Mouse (Mus musculus): ENCODE measurements around the gene Slc25a13. TPM values are rescaled to one million over a fixed set of nuclear protein-coding genes. Genes with fewer than 3 reads are reported as not detected.

Slc25a13 gene
- total RNA-seq, 1 experiment from 2014 or later: 22.9 TPM

DNA sequence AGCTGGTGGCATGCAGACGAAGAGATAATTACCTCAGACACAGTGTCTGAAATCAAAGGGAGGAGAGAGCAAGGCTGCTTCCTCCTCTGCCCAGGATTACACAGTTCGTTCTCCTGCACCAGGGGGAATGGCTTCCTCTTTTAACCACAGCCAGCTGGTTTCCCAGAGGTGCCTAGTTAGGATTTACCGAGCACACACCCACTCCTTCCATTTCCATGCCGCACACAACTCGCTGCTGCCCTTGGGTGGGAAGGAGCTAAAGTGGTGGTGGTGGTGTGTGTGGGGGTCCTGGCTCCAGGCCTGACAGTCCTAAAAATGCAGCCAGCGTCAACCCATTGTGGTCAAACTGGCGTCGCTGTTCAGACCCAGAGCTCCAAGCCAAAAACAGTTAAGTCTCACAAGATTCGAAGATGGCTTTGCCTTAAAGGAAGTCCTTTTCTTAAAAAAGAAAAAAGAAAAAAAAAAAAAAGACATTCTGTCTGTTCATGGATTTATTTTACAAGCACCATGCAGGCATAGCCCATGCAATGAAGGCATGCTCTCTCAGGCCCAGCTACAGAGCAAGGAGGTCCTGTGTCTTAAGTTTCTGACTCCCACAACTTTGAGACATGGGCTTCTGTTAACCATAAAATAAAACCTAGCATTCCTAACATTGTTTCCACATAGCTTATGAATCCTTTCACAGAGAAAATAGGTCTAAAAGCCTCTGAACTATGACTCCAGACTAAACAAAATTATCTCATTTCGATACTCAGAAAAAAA is 104.0 kb downstream of the Slc25a13 start:
- no peak for DNase-seq

DNA sequence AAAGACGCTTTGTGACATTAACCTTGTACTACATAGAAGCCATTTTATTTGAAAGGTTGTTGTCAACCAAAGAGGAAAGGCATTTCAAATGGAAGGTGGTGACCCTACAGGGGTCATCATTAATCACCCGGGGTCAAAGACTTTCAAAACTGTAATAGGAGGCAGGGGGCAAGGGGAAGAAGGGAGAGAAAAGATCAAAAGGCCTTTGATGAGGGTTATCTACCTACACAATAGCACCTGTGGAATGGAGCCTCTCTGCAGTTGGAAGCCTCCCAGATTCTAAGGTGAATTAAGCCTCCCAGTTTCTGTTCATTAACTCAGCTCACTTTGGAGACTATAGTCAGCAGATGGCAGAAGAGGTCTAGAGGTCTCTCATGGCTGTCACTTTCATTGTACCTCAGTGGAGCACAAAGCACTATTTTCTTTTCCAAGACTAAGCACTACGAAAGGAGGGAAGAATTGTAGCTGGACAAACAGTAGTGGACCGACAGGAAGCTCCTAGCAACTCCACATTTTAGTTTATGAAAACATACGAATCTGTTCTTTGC is 109.5 kb downstream of the Slc25a13 start:
- DNase-seq: no peak

DNA sequence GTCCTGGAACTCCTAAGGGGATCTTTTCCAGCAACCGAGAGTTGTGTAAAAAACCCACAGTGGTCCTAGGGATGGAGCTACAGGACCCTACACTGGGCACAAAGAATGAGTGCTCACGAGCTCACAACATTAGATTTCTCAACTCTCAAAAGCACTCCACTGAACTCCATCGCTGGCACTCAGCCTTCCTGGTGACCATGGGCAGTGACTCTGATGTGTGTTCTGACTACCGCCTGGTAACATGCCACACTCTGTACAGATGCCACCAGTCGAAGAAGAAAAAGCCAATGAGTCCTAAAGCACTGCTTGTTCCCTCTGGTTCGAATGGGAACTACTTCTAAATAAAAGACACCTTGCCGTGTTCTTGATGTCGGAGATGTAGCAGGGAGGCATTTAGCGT is 111.4 kb downstream of the Slc25a13 start:
- peak; percentile 13 for DNase-seq

DNA sequence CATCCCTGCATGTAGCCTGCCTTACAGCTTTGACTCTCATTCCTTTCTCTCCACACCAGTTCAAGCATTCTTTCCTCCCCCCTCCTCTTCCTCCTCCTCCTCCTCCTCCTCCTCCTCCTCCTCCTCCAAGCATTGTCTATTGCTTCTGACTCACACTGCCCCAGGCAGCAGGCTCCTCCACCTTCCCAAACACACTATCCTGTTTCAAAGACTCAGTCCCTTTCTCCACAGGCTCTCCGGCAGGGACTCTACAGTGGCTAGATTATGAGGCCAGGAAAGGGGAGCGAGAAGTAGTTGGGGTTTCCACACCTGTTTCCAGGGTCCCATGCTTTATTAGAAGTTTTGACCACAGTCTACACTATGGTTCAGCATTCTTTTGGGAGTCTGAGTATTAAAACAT is 113.5 kb downstream of the Slc25a13 start:
- no peak for DNase-seq

DNA sequence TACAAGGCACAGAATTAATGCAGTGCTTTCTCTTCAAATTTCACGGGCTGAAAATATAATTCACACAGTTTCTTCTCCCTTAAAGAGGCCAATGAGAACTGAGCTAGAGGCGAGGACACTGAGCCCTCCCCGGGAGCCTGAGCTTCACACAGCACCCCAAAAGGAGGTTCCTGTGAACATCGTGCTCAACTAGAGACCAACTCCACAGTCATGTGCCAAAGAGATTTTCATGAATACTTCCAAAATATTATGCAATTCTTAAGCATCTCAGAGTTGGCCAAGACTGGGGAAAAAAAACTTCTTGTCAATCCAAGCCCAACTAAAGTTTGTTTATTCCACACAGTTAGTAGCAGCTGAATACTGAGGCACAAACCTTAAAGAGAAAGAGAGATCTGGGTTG is 115.4 kb downstream of the Slc25a13 start:
- no peak for DNase-seq

DNA sequence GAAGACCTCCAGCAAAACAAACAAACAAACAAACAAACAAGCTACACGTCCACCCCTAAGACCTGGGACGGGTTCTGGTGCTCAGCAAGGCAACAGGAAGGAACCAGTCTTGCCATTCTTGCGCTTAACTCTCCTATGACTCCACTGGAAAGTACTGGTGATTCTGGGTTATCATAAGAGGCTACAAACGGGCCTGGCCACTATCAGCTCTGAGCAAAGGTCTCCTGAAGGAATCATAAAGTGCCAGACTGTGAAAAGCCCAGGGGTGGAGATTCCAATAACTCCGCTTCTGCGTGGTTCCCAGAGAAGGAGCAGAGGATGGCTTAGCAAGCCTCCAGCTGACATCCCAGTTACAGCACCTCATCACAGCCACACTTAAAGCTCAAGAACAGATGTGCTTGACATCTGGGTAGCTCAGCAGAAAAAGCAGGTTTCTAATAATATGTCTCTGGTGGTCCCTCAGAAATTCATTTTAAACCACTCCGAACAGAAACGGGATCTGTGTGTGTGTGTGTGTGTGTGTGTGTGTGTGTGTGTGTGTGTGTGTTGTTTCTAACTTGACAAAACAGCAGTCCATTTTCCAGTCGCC is 116.0 kb downstream of the Slc25a13 start:
- DNase-seq: no peak

DNA sequence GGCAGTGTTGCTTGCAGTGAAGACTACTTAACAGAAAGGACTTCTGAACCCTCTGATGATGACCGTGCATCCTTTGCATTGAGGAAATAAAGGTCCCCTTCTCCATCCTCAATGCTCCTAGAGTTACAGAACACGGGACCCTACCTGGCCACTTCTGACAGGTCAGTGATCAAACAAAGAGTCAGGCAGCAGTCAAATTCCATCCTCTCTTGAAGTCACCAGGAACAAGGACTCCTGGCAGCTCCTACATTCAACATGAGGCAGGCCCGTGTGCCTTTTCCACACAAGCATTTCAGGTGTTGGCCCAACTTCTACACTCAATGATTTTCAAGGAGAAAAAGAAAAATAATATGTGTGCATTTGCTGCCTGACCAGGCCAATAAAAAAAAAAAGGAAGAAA is 123.0 kb downstream of the Slc25a13 start:
- DNase-seq: no peak

DNA sequence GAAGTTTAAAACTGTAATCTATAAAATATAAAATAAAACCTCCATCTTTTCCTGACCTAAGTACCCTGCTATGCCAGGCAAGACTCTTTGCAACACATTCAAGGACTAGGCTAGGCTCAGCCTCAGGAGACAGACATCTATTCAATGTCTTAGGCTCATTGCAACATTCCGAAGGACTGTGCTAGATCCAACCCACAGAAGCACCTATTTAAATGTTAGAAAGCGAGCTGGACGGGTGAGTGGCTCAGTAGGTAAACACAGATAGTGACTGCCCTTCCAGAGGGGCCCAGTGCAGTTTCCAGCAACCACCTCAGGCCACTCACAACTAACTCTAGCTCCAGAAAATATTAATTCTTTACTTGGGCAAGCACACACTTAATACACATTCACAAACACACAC is 123.5 kb downstream of the Slc25a13 start:
- no peak for DNase-seq

DNA sequence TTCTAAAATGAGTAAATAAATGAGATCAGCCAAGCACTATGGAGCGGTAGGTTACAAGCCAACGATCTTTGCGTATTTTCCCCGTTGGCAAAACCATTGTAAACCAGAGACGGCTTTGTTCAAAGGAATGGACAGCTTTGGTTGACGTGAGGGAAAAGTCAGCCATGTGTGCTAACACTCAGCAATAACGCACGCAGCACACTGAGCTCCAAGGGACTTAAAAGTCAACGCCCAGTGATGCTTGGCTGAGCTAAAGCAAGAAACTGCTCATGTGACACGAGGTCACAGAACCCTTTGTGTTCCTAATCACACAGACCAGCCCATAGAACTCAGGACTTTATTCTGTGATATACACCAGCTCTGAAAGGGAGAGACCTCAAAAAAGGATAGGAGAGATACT is 124.5 kb downstream of the Slc25a13 start:
- no peak for DNase-seq

DNA sequence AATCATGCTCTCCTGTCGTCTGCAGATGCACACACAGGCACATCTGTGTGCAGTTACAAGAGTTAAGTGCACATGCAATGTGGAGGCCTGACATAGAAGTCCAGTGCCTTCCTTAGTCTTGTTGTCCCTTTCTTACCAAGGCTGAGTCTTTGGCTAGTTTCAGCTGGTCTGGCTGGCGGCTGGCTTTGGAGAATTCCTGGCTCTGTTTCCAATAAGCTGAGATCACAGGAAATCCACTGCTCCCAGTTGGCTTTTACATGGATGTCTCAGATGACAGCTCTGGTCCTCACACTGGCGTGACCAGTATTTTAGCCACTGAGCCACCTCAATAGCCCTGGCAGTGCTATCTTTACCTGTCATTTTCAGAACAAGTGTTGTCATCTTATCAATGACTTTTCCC is 126.0 kb downstream of the Slc25a13 start:
- DNase-seq: no peak

DNA sequence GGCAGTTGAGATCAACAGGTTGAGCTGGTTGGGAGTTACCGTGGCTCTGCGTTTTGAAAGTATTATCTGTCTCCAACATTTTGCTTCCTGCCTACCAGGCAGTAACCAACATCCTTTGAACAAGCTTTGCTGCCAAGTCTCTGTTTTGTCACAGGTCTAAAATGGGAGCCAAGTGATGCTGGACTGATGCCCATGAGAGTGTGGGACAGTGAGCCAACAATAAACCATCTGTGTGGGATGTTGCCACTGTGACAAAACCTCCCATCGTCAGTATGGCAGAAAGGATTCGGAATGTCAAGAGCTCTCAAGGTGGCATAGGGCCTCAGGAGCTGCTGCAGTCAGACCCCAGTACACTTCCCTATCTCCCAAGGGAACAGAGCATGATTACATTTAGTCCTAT is 128.8 kb downstream of the Slc25a13 start:
- no peak for DNase-seq

DNA sequence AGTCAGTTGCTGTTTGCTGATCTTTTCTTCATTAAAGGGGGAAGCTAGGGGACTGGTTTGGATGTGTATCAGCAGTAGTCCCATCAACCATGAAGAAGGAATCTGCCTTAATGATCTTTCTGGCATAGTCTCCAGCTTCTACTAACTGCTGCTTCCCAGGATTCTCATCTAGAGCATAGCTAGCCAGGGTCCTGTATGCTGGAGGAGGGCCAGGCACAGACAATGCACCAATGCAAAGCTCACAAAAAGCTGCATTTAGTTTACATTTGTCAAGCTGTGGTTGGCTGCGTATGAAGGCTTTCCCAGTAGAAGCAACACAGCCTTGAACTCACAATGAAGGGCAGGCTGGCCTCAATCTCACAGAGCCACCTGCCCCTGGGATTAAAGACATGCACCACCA is 136.5 kb downstream of the Slc25a13 start:
- no peak for DNase-seq

DNA sequence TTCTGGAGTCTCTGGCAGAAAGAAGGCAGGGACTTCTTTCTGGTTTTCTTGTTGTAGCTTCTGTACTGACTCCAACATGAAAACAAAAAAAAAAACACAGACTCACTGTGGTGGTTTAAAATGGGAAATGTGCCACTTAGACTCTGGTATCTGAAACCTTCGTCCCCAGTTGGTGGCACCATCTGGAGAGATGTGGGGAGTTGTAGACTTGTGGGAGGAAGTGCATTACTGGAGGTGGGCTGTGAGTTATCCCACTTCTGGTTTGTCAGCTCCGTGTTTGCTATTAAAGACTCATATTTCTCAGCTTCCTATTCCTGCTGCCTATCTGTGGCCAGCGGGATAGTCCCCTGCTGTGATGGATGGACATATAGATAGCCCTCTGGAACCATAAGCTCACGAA is 139.7 kb downstream of the Slc25a13 start:
- DNase-seq: no peak

DNA sequence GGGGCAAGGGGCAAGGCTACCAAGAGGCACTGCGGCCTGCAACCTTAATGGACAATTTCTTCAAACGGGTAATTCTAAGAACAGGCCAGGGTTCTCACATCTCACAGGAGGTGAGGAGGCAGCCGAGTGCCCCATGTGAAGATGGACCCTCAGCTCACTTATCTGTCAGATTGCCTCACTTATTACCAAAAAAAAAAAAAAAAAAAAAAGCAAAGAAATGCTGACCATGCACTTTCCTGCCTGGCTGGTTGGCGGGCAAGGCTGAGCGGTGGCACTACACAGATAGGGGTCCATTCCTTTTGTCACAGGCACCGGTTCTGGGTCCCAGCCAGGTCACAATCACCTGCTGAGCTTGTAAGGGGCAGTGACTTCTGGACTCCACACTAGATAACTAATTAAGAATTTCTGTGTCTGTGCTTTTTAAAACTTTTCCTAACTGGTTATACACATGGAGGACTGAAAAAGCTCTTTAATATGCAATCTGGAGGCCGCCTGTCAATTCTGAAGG is 141.0 kb downstream of the Slc25a13 start:
- no peak for DNase-seq

DNA sequence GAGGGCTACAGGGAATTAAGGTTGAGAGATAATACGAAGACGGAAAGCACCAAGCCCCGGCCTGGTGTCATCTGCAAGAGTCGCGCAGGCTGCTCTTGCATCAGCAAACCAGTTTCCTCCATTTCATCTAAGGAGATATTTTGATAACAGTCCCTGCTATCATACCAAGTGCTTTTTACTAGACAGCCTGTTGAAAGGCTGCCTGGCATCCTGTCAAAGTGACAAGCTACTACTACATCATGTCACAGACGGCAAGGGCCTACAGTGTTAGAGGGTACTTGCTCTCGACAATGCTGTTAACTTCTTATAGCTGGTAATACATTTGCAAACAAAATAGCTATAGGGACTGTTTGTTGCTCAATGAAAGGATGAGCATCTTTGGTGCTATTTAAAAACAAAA is 145.9 kb downstream of the Slc25a13 start:
- no peak for DNase-seq

DNA sequence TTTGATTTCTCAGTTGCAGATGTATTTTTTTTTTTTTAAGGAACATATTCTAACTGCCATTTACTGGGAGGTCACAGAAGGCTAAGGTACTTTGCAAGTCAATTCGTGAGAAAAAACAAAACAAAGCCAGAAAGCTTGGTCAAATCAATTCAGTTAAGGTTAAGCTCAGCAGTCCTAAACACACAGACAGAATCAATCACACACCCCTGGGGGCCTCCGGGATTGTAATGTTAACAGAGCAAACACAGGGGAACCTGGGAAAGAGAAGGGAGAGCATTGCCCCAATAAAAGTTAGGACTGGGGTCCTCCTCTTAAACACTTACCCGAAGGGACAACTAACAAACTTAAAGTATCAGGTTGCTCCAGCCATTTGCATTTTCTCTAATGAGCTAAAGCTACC is 147.0 kb downstream of the Slc25a13 start:
- DNase-seq: no peak

DNA sequence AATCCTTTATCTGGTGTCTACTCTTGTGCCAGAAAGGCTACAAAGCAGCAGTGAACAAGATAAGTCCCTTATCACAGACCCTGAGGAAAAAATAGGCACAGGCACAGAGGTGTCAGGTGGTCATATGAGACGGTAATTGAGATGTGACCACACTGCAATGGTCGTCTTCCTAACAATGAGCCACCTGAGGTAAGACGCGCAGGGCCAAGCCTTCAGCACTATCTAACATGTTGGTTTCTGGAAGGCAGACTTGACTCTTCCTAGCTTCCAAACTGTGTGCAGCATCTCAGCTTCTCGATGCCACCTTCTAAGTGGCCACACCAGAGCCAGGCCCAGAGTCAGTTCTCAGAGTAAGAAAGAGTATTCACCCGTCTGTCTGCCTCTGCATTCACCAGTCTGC is 149.8 kb downstream of the Slc25a13 start:
- DNase-seq: no peak

DNA sequence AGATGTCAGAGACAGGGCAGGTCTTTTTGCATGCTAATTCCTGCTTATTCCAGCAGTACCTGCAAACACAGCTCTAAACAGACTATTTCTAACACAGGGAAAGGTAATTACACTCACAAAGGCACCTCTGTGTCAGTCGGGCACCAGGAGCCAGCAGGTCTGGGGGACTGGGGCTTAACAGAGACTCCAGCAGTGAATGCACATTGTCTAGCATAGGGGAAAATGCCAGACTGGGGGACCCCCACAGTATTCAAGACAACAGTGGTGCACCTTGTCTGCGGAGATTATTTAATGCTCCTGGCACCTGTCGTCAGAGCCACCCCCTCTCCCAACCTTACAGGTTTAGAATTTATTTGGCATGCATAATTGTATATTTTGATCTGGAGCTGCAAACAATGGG is 158.4 kb downstream of the Slc25a13 start:
- DNase-seq: no peak

DNA sequence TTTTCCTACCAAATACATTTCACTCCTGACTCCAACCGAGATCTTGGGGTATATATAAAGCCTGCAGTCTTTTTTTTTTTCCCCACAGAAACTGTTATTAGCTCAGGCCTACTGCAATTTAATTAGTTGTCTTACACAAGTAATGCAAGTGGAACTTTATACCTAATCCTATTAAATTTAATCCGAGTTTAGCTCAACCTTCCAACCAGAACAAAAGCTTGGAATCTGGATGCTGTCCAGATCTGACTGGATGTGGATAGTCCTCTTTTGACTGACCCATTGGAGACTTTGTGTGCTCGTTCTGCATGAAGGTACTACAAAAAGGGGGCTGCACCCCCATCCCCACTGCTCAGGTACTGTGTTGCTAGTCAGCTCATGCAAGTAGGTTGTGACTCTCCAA is 163.0 kb downstream of the Slc25a13 start:
- no peak for DNase-seq

DNA sequence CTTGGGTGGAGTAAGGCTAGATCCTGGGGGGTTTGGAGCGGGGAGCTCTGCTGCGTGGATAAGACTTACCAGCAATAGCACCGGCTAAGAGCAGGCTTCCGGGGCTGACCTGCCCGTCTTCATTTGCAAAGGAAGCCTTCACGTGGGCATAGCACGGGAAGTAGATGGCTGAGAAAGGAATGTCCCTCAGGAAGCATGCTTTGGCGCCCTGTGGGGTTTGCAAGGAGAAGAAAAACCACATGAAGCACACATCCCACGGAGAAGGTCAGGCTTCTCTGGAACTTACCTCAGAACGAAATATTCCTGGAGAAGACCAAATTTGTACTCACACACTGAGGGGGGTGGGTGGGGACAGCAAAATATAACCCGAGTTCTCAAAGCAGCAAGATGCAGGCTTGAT is 164.3 kb downstream of the Slc25a13 start:
- DNase-seq: no peak

DNA sequence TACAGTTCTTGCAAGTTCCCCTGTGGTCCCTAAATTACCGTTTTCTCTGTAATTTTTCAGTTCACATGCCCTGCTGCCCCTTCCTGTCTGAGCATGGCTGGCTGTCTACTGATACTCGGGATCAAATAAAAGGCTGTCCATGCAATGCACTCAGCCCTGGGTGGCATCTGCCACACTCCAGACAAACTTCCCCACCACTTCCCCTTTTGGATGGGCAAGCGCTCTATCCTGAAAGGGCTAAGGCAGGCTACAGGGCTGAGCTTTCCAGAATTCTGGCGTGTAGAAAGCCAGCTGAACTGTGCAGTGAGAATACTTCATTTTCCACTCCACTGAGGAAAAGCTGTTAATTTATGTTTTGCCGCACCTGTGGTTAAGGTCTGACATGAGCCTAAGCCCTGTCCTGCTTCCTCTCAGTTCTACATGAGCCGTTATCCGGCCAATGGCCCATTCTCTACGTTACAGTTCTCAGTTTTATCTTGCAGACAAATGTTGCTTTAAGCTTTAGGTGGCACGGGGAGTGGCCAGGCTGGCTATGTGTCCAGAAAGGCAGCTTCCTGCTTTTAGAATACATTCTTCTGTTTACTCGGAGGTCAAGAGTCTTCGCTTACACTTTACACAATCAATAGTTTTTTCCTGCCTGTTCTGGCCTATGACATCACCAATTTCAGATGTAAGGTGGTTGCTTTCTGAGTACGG is 170.1 kb downstream of the Slc25a13 start:
- DNase-seq: no peak

DNA sequence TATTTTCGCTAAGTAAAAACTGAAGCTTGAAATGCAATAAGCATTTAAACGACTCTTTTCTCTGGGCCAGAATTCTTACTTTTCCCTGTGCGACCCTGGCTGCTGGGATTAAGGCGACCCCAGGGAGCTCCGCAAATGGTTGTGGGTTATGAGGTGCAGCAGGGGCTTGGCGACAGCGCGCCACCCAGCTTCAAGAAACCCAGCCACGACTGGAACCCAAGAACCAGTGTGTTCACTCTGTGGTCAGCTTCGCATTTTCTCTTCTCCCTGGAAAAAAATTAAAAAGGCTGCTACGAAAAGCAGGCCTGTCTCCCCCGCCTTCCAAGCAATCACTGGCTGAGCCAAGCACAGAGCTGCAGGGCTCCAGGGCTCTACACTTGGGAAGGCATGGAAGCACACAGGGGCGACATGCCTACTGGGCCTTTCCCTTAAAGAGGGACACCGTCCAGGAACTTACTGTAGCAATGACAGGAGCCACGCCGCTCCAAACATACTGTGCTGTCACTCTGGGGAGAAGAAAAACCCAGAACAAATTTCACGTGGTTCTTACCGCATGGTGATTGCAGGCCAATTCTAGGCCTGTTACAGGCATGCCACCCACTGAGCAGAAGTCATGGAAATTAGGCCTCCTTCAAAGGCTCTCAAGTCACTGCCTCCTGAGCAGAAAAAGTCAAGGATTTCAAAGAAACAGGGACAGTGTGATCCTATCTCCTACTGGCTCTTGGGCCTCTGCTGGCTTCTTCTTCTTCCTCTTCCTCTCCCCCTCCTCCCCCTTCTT is 178.0 kb downstream of the Slc25a13 start:
- DNase-seq: no peak
